Mouse (Mus musculus) thymus, postnatal 10 days (tissue): ENCODE measurements around the gene Cstad.

ENCODE experiments used
- DNase-seq, 2 experiments: peaks; one replicate each; pipeline ENCODE4 v3.0.0; 2021; ENCODE audit warnings: low spot score in 2 of 2

The Cstad gene

GRCm38 (mm10) chr2:30595796-30596195 lies 956 bp downstream of the Cstad start:
- no peak for DNase-seq

GRCm38 (mm10) chr2:30599621-30600020 lies 4.8 kb downstream of the Cstad start:
- DNase-seq: no peak

- DNase-seq: no peak
These were observed 5.5 kb downstream of the Cstad start for GRCm38 (mm10) chr2:30600291-30600690.

- DNase-seq: no peak
These were observed 6.4 kb downstream of the Cstad start for GRCm38 (mm10) chr2:30600965-30601841.

GRCm38 (mm10) chr2:30602451-30602850 lies 7.6 kb downstream of the Cstad start:
- no peak for DNase-seq

- no peak for DNase-seq
These were observed 8.9 kb downstream of the Cstad start for GRCm38 (mm10) chr2:30603731-30604130.

- peak in 1 of 2 experiments; percentile 24 for DNase-seq
These were observed 10.3 kb downstream of the Cstad start for GRCm38 (mm10) chr2:30604880-30605761.

GRCm38 (mm10) chr2:30605762-30606051 lies 10.9 kb downstream of the Cstad start:
- DNase-seq: no peak

GRCm38 (mm10) chr2:30606621-30607052 lies 11.8 kb downstream of the Cstad start:
- no peak for DNase-seq

- no peak for DNase-seq
These were observed 13.1 kb downstream of the Cstad start for GRCm38 (mm10) chr2:30607941-30608340.

GRCm38 (mm10) chr2:30608690-30609201 lies 13.9 kb downstream of the Cstad start:
- no peak for DNase-seq

GRCm38 (mm10) chr2:30613574-30613973 lies 18.7 kb downstream of the Cstad start:
- no peak for DNase-seq

- no peak for DNase-seq
These were observed 19.5 kb downstream of the Cstad start for GRCm38 (mm10) chr2:30614151-30614923.

GRCm38 (mm10) chr2:30615869-30616268 lies 21.0 kb downstream of the Cstad start:
- no peak for DNase-seq

GRCm38 (mm10) chr2:30616464-30616863 lies 21.6 kb downstream of the Cstad start:
- DNase-seq: no peak

GRCm38 (mm10) chr2:30618487-30619248 lies 23.8 kb downstream of the Cstad start:
- DNase-seq: no peak

GRCm38 (mm10) chr2:30623873-30624272 lies 29.0 kb downstream of the Cstad start:
- no peak for DNase-seq

- no peak for DNase-seq
These were observed 30.5 kb downstream of the Cstad start for GRCm38 (mm10) chr2:30625296-30625826.

- peak in 1 of 2 experiments; percentile 12 for DNase-seq
These were observed 31.3 kb downstream of the Cstad start for GRCm38 (mm10) chr2:30626058-30626675.

GRCm38 (mm10) chr2:30627338-30627737 lies 32.5 kb downstream of the Cstad start:
- no peak for DNase-seq
